In the genomic region with DNA sequence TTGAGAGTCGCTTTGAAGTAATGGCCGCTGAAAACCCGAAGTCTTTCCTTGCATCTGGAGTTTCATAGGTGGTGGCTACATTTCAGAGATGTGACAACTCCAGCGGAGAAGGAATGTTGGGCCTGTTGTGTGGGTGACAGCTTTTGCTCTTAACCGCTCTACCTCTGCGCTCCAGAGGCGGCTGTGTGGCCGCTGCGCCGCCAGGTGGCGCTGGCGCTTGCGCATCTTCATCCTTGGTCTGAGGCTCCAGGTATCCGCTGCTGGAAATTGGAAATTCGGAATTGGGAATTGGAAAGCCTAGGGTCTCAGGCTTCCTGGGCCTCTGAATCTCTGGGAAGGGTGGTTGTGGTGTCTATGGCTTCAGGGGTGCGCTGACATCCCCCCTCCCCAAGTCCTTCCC, we compare ENCODE assay signal across 8 mouse cellular contexts.
DNase-seq lines count a peak whose midpoint lies in the region; ATAC-seq lines count a peak whose summit lies in the region.

No protein-coding gene starts in this region.

- H3K4me2 ChIP-seq in midbrain, embryonic 14.5 days (ENCODE audit: low read length) = no peak overlapping the region

- DNase-seq in heart, postnatal 4 days = peak; percentile 77
- no peak for DNase-seq in heart, adult 11 months
- peak; percentile 75 for DNase-seq in NIH3T3 (ENCODE audit: low read depth)
- DNase-seq in cerebellum, postnatal 36 days = peak; percentile 86 to 87
- DNase-seq in frontal cortex, postnatal 36 days (ENCODE audit: low spot score in 2 of 2) = peak; percentile 77 to 88
- peak; percentile 82 to 89 for DNase-seq in left cerebral cortex, adult 18-20 months (ENCODE audit: low spot score in 2 of 2)
- DNase-seq in midbrain, embryonic 14.5 days = peak; percentile 91
- peak; percentile 62 for DNase-seq in thymus, postnatal 4 days

- no peak overlapping the region for H3K27ac ChIP-seq in midbrain, embryonic 14.5 days (replicated peaks; ENCODE audit: low read depth, low read length)

- H3K9ac ChIP-seq in midbrain, embryonic 14.5 days (replicated peaks; ENCODE audit: low read length) = no peak overlapping the region

- no peaks in the 10 kb centered on the region for H3K27me3 ChIP-seq in midbrain, embryonic 14.5 days (ENCODE audit: control insufficient read depth, insufficient read depth, low read length)

- H3K36me3 ChIP-seq in midbrain, embryonic 14.5 days (ENCODE audit: control insufficient read depth, insufficient read depth, low read length) = no peaks in the 10 kb centered on the region

- no peak for ATAC-seq in midbrain, embryonic 14.5 days (ENCODE audit: low FRiP score, low TSS enrichment)

- H3K4me1 ChIP-seq in midbrain, embryonic 14.5 days (ENCODE audit: control insufficient read depth, insufficient read depth, low read length) = no peaks in the 10 kb centered on the region

- 6% methylated on average over 16 of the region's 16 CpGs for WGBS in midbrain, embryonic 14.5 days

- H3K9me3 ChIP-seq in midbrain, embryonic 14.5 days (ENCODE audit: control insufficient read depth, low read length) = no peaks in the 10 kb centered on the region

- H3K4me3 ChIP-seq in midbrain, embryonic 14.5 days (replicated peaks; ENCODE audit: low read depth, low read length) = no peak overlapping the region
